Mouse (Mus musculus) spleen, adult 2 months (tissue): ENCODE measurements around the gene Tradd. TPM values are rescaled to one million over a fixed set of nuclear protein-coding genes. Genes with fewer than 3 reads are reported as not detected.

Source experiments
- DNase-seq, 2 experiments: peaks; one replicate each; pipeline versions ENCODE4 v3.0.0 to v3.0.0-alpha.2; 2012 to 2021; ENCODE audit warnings: low spot score in 2 of 2, low read depth in 1 of 2
- H3K27ac ChIP-seq: fragments of 200-500 bp; 2 replicates; pipeline ENCODE4 v1.5.1; 2012; ENCODE audit warnings: low read length, inconsistent platforms; ENCODE audit not compliant: insufficient read depth
- H3K27me3 ChIP-seq: fragments of 200-500 bp; 2 replicates; pipeline ENCODE4 v1.6.1; 2012; ENCODE audit warnings: mild to moderate bottlenecking, moderate library complexity, low read length, inconsistent platforms; ENCODE audit not compliant: control insufficient read depth, insufficient read depth
- H3K36me3 ChIP-seq: fragments of 200-500 bp; 2 replicates; pipeline ENCODE4 v1.6.1; 2012; ENCODE audit warnings: mild to moderate bottlenecking, low read length, inconsistent platforms; ENCODE audit not compliant: control insufficient read depth, insufficient read depth
- H3K4me1 ChIP-seq: fragments of 200-500 bp; 2 replicates; pipeline ENCODE4 v1.6.1; 2011; ENCODE audit warnings: inconsistent platforms; ENCODE audit not compliant: control insufficient read depth, insufficient read depth, insufficient read length
- H3K4me3 ChIP-seq: fragments of 200-500 bp; 2 replicates; pipeline ENCODE4 v1.5.1; 2011; ENCODE audit warnings: mild to moderate bottlenecking, inconsistent platforms; ENCODE audit not compliant: insufficient read depth, insufficient read length; ENCODE audit errors: extremely low read depth
- CTCF ChIP-seq: fragments of 200-500 bp; IDR thresholded peaks from 2 replicates; pipeline ENCODE4 v1.5.1; 2011; ENCODE audit warnings: mild to moderate bottlenecking, inconsistent platforms; ENCODE audit not compliant: insufficient read depth, insufficient read length, insufficient replicate concordance; ENCODE audit errors: extremely low read depth
- POLR2A ChIP-seq: fragments of 200-500 bp; IDR thresholded peaks from 2 replicates; pipeline ENCODE4 v1.6.1; 2011; ENCODE audit warnings: low read depth, low read length, inconsistent platforms
- WGBS: fragments of 180-500 bp; shearing (Covaris S2); methylation state at CpG from one replicate; pipeline ENCODE4 v1.1.7; 2018; 5-methylcytosine and 5-hydroxymethylcytosine counted together
- polyA plus RNA-seq: library from polyadenylated mRNA; depleted of rRNA; stranded (reverse); fragments of >200 nt; gene quantifications from 2 replicates; pipeline ENCODE4 v1.2.3, GENCODE M21; 2012

Gene Tradd
- polyA plus RNA-seq, 1 experiment, result 28.1 TPM

- H3K36me3 ChIP-seq, result peaks cover 2% of the 10 kb centered on the region
- no peaks in the 10 kb centered on the region for H3K27me3 ChIP-seq
- H3K4me1 ChIP-seq, result peaks cover 23% of the 10 kb centered on the region
- 58% methylated on average over 16 of the region's 16 CpGs for WGBS
- H3K27ac ChIP-seq, result no peak overlapping the region
- TF ChIP-seq POLR2A (no peak), CTCF (no peak)
- H3K4me3 ChIP-seq, result peak overlapping the region; percentile 96; the same call in 1 of the 2 replicates
- no peak for DNase-seq
These were observed 1.0 kb downstream of the Tradd start for GRCm38 (mm10) chr8:105263244-105263912.

GRCm38 (mm10) chr8:105261326-105261980, 3.0 kb downstream of the Tradd start:
- TF ChIP-seq POLR2A, result no peak
- no peak for TF ChIP-seq CTCF
- Histone ChIP-seq H3K27ac (no peak overlapping the region), H3K4me3 (no peak overlapping the region), H3K4me1 (peaks cover 20% of the 10 kb centered on the region), H3K36me3 (no peaks in the 10 kb centered on the region; the same call in 1 of the 2 replicates), H3K27me3 (no peaks in the 10 kb centered on the region)
- no peak for DNase-seq
- WGBS, result 92% methylated on average over 12 of the region's 12 CpGs

- Histone ChIP-seq H3K4me1 (peaks cover 20% of the 10 kb centered on the region), H3K36me3 (no peaks in the 10 kb centered on the region; the same call in 1 of the 2 replicates), H3K27me3 (no peaks in the 10 kb centered on the region), H3K27ac (no peak overlapping the region), H3K4me3 (no peak overlapping the region)
- no peak for DNase-seq
- 86% methylated on average over 7 of the region's 7 CpGs for WGBS
- no peak for TF ChIP-seq CTCF
- TF ChIP-seq POLR2A, result no peak
These were observed 3.9 kb downstream of the Tradd start for GRCm38 (mm10) chr8:105260371-105261099.

GRCm38 (mm10) chr8:105259721-105260320, 4.6 kb downstream of the Tradd start:
- Histone ChIP-seq H3K4me3 (peak overlapping the region; percentile 36; the same call in 1 of the 2 replicates), H3K36me3 (no peaks in the 10 kb centered on the region; the same call in 1 of the 2 replicates), H3K27me3 (no peaks in the 10 kb centered on the region), H3K4me1 (peaks cover 23% of the 10 kb centered on the region), H3K27ac (no peak overlapping the region)
- WGBS, result 3% methylated on average over 30 of the region's 30 CpGs
- DNase-seq, result peak; percentile 45 to 66
- TF ChIP-seq CTCF, result peak; percentile 92
- TF ChIP-seq POLR2A, result no peak

- TF ChIP-seq CTCF (no peak), POLR2A (no peak)
- H3K4me1 ChIP-seq, result peaks cover 29% of the 10 kb centered on the region
- H3K4me3 ChIP-seq, result peak overlapping the region; percentile 26; the same call in 1 of the 2 replicates
- DNase-seq, result no peak
- 53% methylated on average over 55 of the region's 55 CpGs for WGBS
- H3K27ac ChIP-seq, result no peak overlapping the region
- no peaks in the 10 kb centered on the region for H3K27me3 ChIP-seq
- H3K36me3 ChIP-seq, result no peaks in the 10 kb centered on the region; the same call in 1 of the 2 replicates
These were observed 5.3 kb downstream of the Tradd start for GRCm38 (mm10) chr8:105258911-105259720.
